Mouse (Mus musculus): Measurements from ENCODE around the gene Cep95.
"Not testable (repeated sequence)": the region's sequence is repeated elsewhere in the genome, so short reads cannot be mapped to it uniquely, and the experiment has no call there.

The Cep95 gene

GRCm38 (mm10) chr11:106776960-106777359, 12.1 kb upstream of the Cep95 start:
- DNase-seq (ENCODE audit: low spot score): no peak

GRCm38 (mm10) chr11:106777395-106777794, 11.7 kb upstream of the Cep95 start:
- DNase-seq (ENCODE audit: low spot score): no peak

GRCm38 (mm10) chr11:106778132-106778531, 10.9 kb upstream of the Cep95 start:
- no peak for DNase-seq (ENCODE audit: low spot score)

GRCm38 (mm10) chr11:106778589-106779387, 10.3 kb upstream of the Cep95 start:
- DNase-seq (ENCODE audit: low spot score): no peak

GRCm38 (mm10) chr11:106779388-106780088, 9.5 kb upstream of the Cep95 start, which contains the start of gene Polg2:
TSS of gene Polg2 (minus strand) at chr11:106779537.
- peak; percentile 89 for DNase-seq (ENCODE audit: low spot score)

- DNase-seq (ENCODE audit: low spot score): no peak
These were observed 9.0 kb upstream of the Cep95 start for GRCm38 (mm10) chr11:106780089-106780425.

- no peak for DNase-seq (ENCODE audit: low spot score)
These were observed 8.3 kb upstream of the Cep95 start for GRCm38 (mm10) chr11:106780590-106781220.

- not testable (repeated sequence) for DNase-seq (ENCODE audit: low spot score)
These were observed 6.8 kb upstream of the Cep95 start for GRCm38 (mm10) chr11:106782271-106782670.

GRCm38 (mm10) chr11:106782841-106783764, 5.9 kb upstream of the Cep95 start:
- no peak for DNase-seq (ENCODE audit: low spot score)

- no peak for DNase-seq (ENCODE audit: low spot score)
These were observed 4.6 kb upstream of the Cep95 start for GRCm38 (mm10) chr11:106784476-106784875.

GRCm38 (mm10) chr11:106785043-106785442, 4.0 kb upstream of the Cep95 start:
- DNase-seq (ENCODE audit: low spot score): no peak

GRCm38 (mm10) chr11:106787131-106788025, 1.7 kb upstream of the Cep95 start:
- DNase-seq (ENCODE audit: low spot score): peak; percentile 85

- peak; percentile 99 for DNase-seq (ENCODE audit: low spot score)
These were observed 852 bp upstream of the Cep95 start for GRCm38 (mm10) chr11:106788026-106788774.

- DNase-seq (ENCODE audit: low spot score): no peak
These were observed 597 bp downstream of the Cep95 start for GRCm38 (mm10) chr11:106789649-106790048.

GRCm38 (mm10) chr11:106793846-106794245, 4.8 kb downstream of the Cep95 start:
- no peak for DNase-seq (ENCODE audit: low spot score)

- no peak for DNase-seq (ENCODE audit: low spot score)
These were observed 6.6 kb downstream of the Cep95 start for GRCm38 (mm10) chr11:106795679-106796078.

GRCm38 (mm10) chr11:106802069-106802627, 13.1 kb downstream of the Cep95 start:
- no peak for DNase-seq (ENCODE audit: low spot score)

- not testable (repeated sequence) for DNase-seq (ENCODE audit: low spot score)
These were observed 18.4 kb downstream of the Cep95 start for GRCm38 (mm10) chr11:106807442-106807841.

GRCm38 (mm10) chr11:106812410-106813136, 23.5 kb downstream of the Cep95 start:
- DNase-seq (ENCODE audit: low spot score): no peak

All from spleen, adult 12 weeks (tissue).